Mouse (Mus musculus): ENCODE results near the gene B230217C12Rik.
"Not testable (repeated sequence)": the region's sequence is repeated elsewhere in the genome, so short reads cannot be mapped to it uniquely, and the experiment has no call there.

B230217C12Rik gene

DNA sequence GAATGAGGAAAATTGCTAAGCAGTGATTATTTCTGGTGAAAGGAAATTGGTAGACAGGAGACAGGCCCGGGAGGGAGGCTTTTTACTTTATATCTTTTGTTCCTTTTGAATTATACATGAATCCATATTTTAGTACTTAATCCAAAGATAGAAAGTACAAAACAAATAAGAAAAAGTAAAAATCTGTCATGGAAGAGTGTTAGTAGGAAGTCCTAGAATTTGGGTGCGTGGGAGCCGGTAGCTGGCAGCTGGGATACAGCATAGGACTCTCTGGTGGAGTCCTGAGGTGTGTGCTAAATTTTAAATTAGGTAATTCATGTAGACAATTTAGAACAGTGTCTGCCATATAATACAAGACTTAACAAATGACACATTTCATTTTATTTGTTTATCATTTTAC is 27.0 kb downstream of the B230217C12Rik start:
- no peak for DNase-seq (ENCODE audit: low spot score)

DNA sequence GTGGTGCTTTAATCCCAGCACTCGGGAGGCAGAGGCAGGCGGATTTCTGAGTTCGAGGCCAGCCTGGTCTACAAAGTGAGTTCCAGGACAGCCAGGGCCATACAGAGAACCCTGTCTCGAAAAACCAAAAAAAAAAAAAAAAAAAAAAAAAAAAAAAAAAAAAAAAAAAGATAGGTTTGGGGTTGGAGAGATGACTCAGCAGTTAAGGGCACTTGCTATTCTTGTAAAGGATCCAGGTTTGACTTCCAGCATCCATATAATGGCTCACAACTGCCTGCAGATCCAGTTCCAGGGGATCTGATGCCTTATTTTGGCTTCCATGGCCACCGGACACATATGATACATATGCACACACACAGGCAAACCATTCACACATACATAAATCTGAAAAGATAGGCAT is 31.8 kb downstream of the B230217C12Rik start:
- DNase-seq (ENCODE audit: low spot score), result not testable (repeated sequence)

DNA sequence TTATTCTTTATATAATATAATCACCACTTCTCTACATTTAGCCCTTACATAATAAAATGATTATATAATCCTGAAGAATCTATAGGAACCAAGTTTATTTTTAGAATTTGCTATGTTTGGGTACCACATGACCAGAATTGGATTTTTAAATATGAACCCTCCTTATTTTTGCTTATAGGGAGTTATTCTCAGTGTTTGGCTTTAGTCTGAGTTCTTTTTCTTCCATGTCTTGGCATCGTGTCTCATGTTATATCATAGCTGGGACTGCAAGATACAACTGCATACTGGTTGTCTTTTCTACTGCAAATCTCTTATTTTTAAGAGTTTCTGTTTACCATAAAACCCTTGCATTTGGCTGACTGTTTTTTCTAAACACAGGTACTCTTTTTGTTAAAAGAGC is 33.8 kb downstream of the B230217C12Rik start:
- DNase-seq (ENCODE audit: low spot score), result no peak

DNA sequence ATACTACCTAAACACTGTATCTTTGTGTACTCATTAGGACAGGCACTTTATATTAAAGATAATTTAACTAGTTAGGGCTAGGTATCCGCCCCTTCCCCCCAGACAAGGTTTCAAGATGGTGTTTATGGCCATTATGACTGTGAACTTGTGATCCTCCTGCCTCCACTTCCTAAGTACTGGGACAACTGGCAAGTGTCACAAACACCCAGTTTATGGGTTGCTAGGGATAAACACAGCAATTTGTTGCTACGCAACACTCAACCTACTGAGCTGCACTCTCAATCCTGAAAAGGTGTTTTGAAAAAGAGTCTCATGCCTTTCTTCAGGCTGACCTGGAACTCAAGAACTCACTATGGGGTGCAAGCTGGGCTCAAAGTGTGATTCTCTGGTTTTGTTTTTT is 36.8 kb downstream of the B230217C12Rik start:
- no peak for DNase-seq (ENCODE audit: low spot score)

DNA sequence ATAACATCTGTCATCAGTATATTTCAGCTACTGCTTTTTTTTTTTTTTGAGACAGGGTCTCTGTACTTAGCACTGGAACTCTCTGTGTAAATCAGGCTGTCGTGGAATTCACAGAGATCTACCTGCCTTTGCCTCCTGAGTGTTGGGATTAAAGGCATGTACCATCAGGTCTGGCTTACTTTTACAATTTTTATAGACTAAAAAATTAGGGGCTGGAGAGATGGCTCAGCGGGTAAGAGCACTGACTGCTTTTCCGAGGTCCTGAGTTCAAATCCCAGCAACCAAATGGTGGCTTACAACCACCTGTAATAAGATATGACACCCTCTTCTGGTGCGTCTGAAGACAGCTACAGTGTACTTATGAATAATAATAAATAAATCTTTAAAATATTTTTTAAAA is 39.8 kb downstream of the B230217C12Rik start:
- DNase-seq (ENCODE audit: low spot score), result no peak

DNA sequence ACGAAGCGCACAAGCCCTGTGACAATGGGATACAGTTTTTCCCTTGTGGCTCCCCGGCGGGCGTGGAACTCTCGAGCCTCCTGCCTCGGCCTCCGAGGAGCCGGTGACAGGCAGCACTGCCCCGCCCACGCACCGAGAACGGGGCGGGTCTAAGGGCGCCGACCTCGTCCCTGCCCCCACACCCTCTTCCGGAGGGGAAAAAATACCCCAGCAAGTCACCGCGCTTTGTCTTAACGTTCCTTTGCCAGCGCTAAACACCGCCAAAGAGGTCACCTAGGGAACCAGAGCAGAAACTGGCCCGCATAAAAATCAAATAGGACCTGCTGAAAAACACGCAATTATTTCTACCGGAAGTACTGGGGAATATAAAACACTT is 43.0 kb downstream of the B230217C12Rik start:
- DNase-seq (ENCODE audit: low spot score), result peak; percentile 79

DNA sequence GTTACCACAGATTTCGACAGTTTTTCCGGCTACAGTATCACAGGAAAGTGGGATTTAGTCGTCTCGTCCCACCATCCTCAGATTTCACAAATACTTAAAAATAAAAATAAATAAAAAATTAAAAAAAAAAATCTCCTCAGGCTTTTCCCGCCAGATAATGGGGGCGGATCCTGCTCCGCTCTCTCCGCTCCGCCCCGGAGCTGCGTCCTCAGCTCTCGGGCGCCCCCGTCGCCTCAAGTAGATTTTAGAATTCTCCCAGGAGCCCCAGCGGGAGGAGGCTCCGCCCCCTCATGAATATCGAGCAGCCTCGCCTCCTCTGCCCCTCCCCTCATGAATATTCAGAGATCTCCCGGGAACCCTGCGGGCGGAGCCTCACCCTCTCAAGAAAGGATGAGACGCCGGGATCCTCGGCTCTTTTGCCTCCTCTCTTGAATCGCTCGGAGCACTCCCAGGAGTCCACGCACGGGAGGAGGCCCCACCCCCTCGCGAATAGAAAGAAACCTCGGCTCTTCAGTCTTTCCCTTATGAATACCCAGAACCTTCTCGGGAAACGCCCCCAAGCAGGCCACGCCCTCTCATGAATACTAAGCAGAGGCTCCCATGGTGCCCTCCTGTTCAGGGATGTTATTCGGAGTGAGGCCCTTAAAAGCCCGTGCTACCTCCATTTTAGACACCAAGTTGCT is 43.5 kb downstream of the B230217C12Rik start, which contains the start of gene Fbxo47:
Fbxo47 (minus strand) TSS at position 237 of the 683 bp plus-strand sequence.
- peak; percentile 97 for DNase-seq (ENCODE audit: low spot score)

DNA sequence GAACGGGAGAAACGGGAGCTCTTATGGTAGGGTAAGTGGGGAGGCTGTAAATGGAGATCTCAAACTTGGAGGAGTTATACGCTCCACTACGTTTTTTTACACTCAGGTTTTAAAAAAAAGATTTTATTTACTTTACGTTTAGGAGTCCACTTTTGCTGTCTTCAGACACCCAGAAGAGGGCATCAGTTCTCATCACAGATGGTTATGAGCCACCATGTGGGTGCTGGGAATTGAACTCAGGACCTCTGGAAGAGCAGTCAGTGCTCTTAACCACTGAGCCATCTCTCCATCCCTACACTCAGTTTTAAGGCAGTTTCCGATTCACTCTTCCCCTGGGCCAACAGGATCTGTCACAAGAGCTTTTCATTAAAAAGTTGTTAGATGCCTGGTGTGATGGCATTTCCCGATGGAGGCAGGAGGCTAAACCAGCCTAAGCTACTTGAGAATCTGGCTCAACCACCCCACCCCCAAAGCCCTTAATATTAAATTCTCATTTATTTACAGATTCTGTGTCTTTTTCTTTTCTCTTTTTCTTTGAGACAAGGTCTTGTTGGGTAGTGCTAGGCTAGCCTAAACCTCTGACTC is 44.1 kb downstream of the B230217C12Rik start:
- no peak for DNase-seq (ENCODE audit: low spot score)

DNA sequence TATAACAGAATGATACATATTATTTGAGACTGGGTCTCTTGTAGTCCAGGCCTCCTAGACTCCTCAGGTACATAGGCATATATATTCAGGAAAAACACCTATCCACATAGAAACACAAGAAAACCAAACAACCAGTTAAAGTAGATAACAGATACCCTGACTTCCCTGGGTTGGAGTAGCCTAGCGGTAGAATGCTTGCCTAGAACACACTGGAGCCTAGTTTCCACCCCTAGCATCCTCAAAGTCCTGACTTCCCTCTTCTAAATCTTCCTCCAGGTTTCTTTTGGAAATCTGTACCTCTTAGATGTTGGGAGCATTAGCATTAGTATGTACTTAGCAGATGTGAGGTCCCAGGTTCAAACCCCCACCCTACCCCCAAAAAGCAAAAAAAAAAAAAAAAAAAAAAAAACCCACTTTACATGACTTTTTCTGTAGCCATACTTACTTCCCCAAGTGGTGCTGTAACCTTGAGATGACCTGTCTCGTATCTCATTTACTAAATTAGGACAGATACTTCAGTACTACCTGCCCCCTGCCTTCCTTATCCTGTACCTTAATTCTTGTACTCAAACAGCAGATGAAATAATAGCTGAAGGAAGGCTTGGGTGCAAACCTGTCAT is 44.8 kb downstream of the B230217C12Rik start:
- DNase-seq (ENCODE audit: low spot score), result no peak

DNA sequence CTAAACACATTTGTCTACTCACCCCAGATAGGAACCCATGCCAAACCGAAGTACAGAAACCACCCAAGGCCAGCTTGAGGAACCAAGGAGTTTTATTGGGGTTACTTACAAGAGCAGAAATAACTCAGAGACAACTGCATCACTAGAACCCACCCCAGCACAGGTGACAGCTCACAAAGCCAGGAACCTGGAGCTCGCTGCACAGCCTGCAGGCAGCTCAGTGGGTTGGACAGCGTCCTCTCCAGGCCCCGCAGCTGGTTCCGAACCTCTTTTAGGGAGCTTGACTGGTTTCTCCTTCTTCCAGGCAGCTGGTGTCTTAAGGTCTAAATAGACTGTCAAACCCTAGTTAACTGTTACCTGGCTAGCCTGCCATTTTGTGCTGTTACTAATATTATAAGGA is 51.2 kb downstream of the B230217C12Rik start:
- DNase-seq (ENCODE audit: low spot score), result no peak

Measured in yolk sac, embryonic 10.5 days (tissue).